Comparison of ENCODE assay signal across 8 mouse cellular contexts in genomic region chr15:27724796-27725680, GRCm38 (mm10). TPM values are rescaled to one million over a fixed set of nuclear protein-coding genes. Genes with fewer than 3 reads are reported as not detected.
DNase-seq lines count a peak whose midpoint lies in the region; ATAC-seq and TF ChIP-seq lines count a peak whose summit lies in the region.

No protein-coding gene starts in this region.

- no peak overlapping the region for H3K4me2 ChIP-seq in intestine, postnatal 0 days (replicated peaks; ENCODE audit: low read depth)

- no peak overlapping the region for H3K9ac ChIP-seq in intestine, postnatal 0 days (ENCODE audit: low read depth, low read length)

- ATAC-seq in intestine, postnatal 0 days: 0 out of 2 replicates have a peak, but pooled peaks have one; percentile 6
- peak; percentile 51; the same call in 1 of the 2 replicates for ATAC-seq in neutrophil, adult 5-6 weeks (ENCODE audit: extremely low read depth, insufficient number of reproducible peaks, low FRiP score, poor library complexity, severe bottlenecking)
- no peak for ATAC-seq in cerebellum, adult (ENCODE audit: insufficient number of reproducible peaks, low FRiP score, low TSS enrichment)

- H3K36me3 ChIP-seq in heart, embryonic 10.5 days: peaks cover 2% of the 10 kb centered on the region; the same call in 1 of the 2 replicates
- no peaks in the 10 kb centered on the region for H3K36me3 ChIP-seq in spleen, adult 2 months (ENCODE audit: control insufficient read depth, insufficient read depth, low read length)
- H3K36me3 ChIP-seq in intestine, postnatal 0 days (ENCODE audit: control insufficient read depth, insufficient read depth): no peaks in the 10 kb centered on the region

- H3K4me3 ChIP-seq in heart, embryonic 10.5 days: peak overlapping the region; percentile 22; the same call in 1 of the 2 replicates
- no peak overlapping the region for H3K4me3 ChIP-seq in spleen, adult 2 months (ENCODE audit: extremely low read depth, insufficient read depth, insufficient read length)
- H3K4me3 ChIP-seq in intestine, postnatal 0 days (ENCODE audit: low read depth, low read length): no peak overlapping the region

- no peak for TF ChIP-seq CTCF in spleen, adult 2 months (IDR thresholded peaks at IDR 0.05; ENCODE audit: extremely low read depth, insufficient read depth, insufficient read length, insufficient replicate concordance)
- no peak for TF ChIP-seq CTCF in intestine, postnatal 0 days (IDR thresholded peaks at IDR 0.05; ENCODE audit: low read depth)

- peaks cover 24% of the 10 kb centered on the region for H3K4me1 ChIP-seq in heart, embryonic 10.5 days
- H3K4me1 ChIP-seq in spleen, adult 2 months (ENCODE audit: control insufficient read depth, insufficient read depth, insufficient read length): peaks cover 20% of the 10 kb centered on the region; the same call in 1 of the 2 replicates
- no peaks in the 10 kb centered on the region; the same call in 1 of the 2 replicates for H3K4me1 ChIP-seq in intestine, postnatal 0 days (replicated peaks; ENCODE audit: control insufficient read depth, insufficient read depth, low read length)

- no peaks in the 10 kb centered on the region for H3K9me3 ChIP-seq in heart, embryonic 10.5 days
- no peaks in the 10 kb centered on the region for H3K9me3 ChIP-seq in intestine, postnatal 0 days (ENCODE audit: control insufficient read depth)

- TF ChIP-seq POLR2A in spleen, adult 2 months (IDR thresholded peaks at IDR 0.05; ENCODE audit: low read depth, low read length): no peak

- intact Hi-C loops in heart, postnatal 36 days (cut with DNase I): no loop called here

- 32% methylated on average over 9 of the region's 9 CpGs for WGBS in heart, embryonic 10.5 days
- 35% methylated on average over 9 of the region's 9 CpGs for WGBS in spleen, adult 2 months
- WGBS in intestine, postnatal 0 days: 52% methylated on average over 9 of the region's 9 CpGs

- no peaks in the 10 kb centered on the region for H3K27me3 ChIP-seq in heart, embryonic 10.5 days (ENCODE audit: insufficient read depth, poor library complexity, severe bottlenecking)
- H3K27me3 ChIP-seq in spleen, adult 2 months (ENCODE audit: control insufficient read depth, insufficient read depth, low read length): no peaks in the 10 kb centered on the region
- H3K27me3 ChIP-seq in intestine, postnatal 0 days (replicated peaks; ENCODE audit: control insufficient read depth, insufficient read depth, low read length): no peaks in the 10 kb centered on the region

- DNase-seq in heart, embryonic 10.5 days (ENCODE audit: low spot score): no peak
- DNase-seq in heart, postnatal 36 days: no peak
- no peak for DNase-seq in spleen, adult 2 months (ENCODE audit: low read depth in 1 of 2, low spot score in 2 of 2)
- no peak for DNase-seq in spleen, postnatal 10 days (ENCODE audit: low spot score in 2 of 2)
- no peak for DNase-seq in right cerebral cortex, postnatal 10 days (ENCODE audit: low spot score in 2 of 2)

- peak overlapping the region; percentile 67 for H3K27ac ChIP-seq in heart, embryonic 10.5 days
- H3K27ac ChIP-seq in spleen, adult 2 months (ENCODE audit: insufficient read depth, low read length): peak overlapping the region; percentile 59
- 0 out of 2 replicates have a peak overlapping the region, but pooled peaks have one; percentile 3 for H3K27ac ChIP-seq in intestine, postnatal 0 days (ENCODE audit: low read depth, low read length)

RNA-seq across cellular contexts. Expression of gene Otulinl, which starts 43.7 kb away (rescaled TPM):
- 3.9 and 4.2 TPM in 2 replicates for polyA plus RNA-seq in heart, embryonic 10.5 days (2016; fragmentation: Nextera tagmentation; extraction: Ambion mirVana)
- 1 to 10 TPM; 2.3 to 4.1 TPM for total RNA-seq in heart, postnatal 36 days (2021)
- 15.2 and 16.0 TPM in 2 replicates for polyA plus RNA-seq in spleen, adult 2 months (2012; rRNA removed)
- polyA plus RNA-seq in intestine, postnatal 0 days (2015; fragmentation: Nextera tagmentation; extraction: Ambion mirVana): 8.9 and 9.0 TPM in 2 replicates
- total RNA-seq in neutrophil, adult 5-6 weeks (2017): 31.5 and 44.2 TPM in 2 replicates

Comparison
In these comparisons a context has a peak if more than half of its experiments do, and no peak if none do; other contexts are left out.
1. H3K27ac ChIP-seq: peak in every context shown above with its lines; median percentile 67 in heart, embryonic 10.5 days; 59 in spleen, adult 2 months; 3 in intestine, postnatal 0 days.